17 mouse cellular contexts compared by ENCODE assay signal in genomic region chr15:85043761-85044160, GRCm38 (mm10). TPM values are rescaled to one million over a fixed set of nuclear protein-coding genes. Genes with fewer than 3 reads are reported as not detected.
DNase-seq lines count a peak whose midpoint lies in the region; ATAC-seq and TF ChIP-seq lines count a peak whose summit lies in the region.
"Had no signal": no experiment of that assay in that cellular context is flagged by ENCODE, and none has a peak within 500 bp of the region (broad histone marks: within the 10 kb centered on the region; RNA-seq: fewer than 3 reads in every experiment).

No protein-coding gene starts in this region.

- H3K4me1 ChIP-seq in forebrain, embryonic 14.5 days (ENCODE audit: control insufficient read depth, insufficient read depth, low read length) = peaks cover 19% of the 10 kb centered on the region
- peaks cover 30% of the 10 kb centered on the region for H3K4me1 ChIP-seq in forebrain, embryonic 10.5 days
- peaks cover 9% of the 10 kb centered on the region; the same call in 1 of the 2 replicates for H3K4me1 ChIP-seq in lung, embryonic 14.5 days (ENCODE audit: insufficient read depth)
- peaks cover 54% of the 10 kb centered on the region for H3K4me1 ChIP-seq in limb, embryonic 15.5 days
- H3K4me1 ChIP-seq in stomach, embryonic 15.5 days = peaks cover 10% of the 10 kb centered on the region; the same call in 1 of the 2 replicates

- H3K27me3 ChIP-seq in forebrain, embryonic 14.5 days (replicated peaks; ENCODE audit: control insufficient read depth, insufficient read depth, low read length) = no peaks in the 10 kb centered on the region
- peaks cover 69% of the 10 kb centered on the region for H3K27me3 ChIP-seq in forebrain, embryonic 10.5 days (ENCODE audit: poor library complexity, severe bottlenecking)
- no peaks in the 10 kb centered on the region for H3K27me3 ChIP-seq in lung, embryonic 14.5 days (ENCODE audit: insufficient read depth, low read length)
- H3K27me3 ChIP-seq in limb, embryonic 15.5 days = no peaks in the 10 kb centered on the region
- H3K27me3 ChIP-seq in stomach, embryonic 15.5 days (replicated peaks) = no peaks in the 10 kb centered on the region
- H3K27me3 ChIP-seq: forebrain, embryonic 15.5 days had no signal

- 0 out of 2 replicates have a peak overlapping the region, but pooled peaks have one; percentile 4 for H3K4me2 ChIP-seq in forebrain, embryonic 14.5 days (ENCODE audit: low read length)
- H3K4me2 ChIP-seq in lung, embryonic 14.5 days = 0 out of 2 replicates have a peak overlapping the region, but pooled peaks have one; percentile 27
- H3K4me2 ChIP-seq in limb, embryonic 15.5 days = no peak overlapping the region
- H3K4me2 ChIP-seq in stomach, embryonic 15.5 days = peak overlapping the region; percentile 21
- H3K4me2 ChIP-seq: forebrain, embryonic 15.5 days had no signal

- no peak overlapping the region for H3K9ac ChIP-seq in forebrain, embryonic 14.5 days (ENCODE audit: low read length)
- peak overlapping the region; percentile 20; the same call in 1 of the 2 replicates for H3K9ac ChIP-seq in lung, embryonic 14.5 days
- no peak overlapping the region for H3K9ac ChIP-seq in limb, embryonic 15.5 days
- no peak overlapping the region for H3K9ac ChIP-seq in stomach, embryonic 15.5 days

- no peaks in the 10 kb centered on the region for H3K9me3 ChIP-seq in forebrain, embryonic 14.5 days (replicated peaks; ENCODE audit: control insufficient read depth, low read length)
- no peaks in the 10 kb centered on the region for H3K9me3 ChIP-seq in forebrain, embryonic 10.5 days
- H3K9me3 ChIP-seq in lung, embryonic 14.5 days (ENCODE audit: low read depth, low read length) = no peaks in the 10 kb centered on the region
- no peaks in the 10 kb centered on the region for H3K9me3 ChIP-seq in limb, embryonic 15.5 days
- H3K9me3 ChIP-seq in stomach, embryonic 15.5 days = no peaks in the 10 kb centered on the region
- H3K9me3 ChIP-seq: forebrain, embryonic 15.5 days had no signal

- no peak overlapping the region for H3K4me3 ChIP-seq in forebrain, embryonic 14.5 days (ENCODE audit: low read depth, low read length)
- H3K4me3 ChIP-seq in forebrain, embryonic 10.5 days = no peak overlapping the region
- no peak overlapping the region for H3K4me3 ChIP-seq in lung, embryonic 14.5 days (ENCODE audit: low read depth, low read length)
- no peak overlapping the region for H3K4me3 ChIP-seq in limb, embryonic 15.5 days
- H3K4me3 ChIP-seq in stomach, embryonic 15.5 days (replicated peaks) = no peak overlapping the region
- H3K4me3 ChIP-seq: forebrain, embryonic 15.5 days had no signal

- no peak for ATAC-seq in forebrain, embryonic 14.5 days
- no peak for ATAC-seq in lung, embryonic 14.5 days (ENCODE audit: insufficient read depth)
- no peak for ATAC-seq in limb, embryonic 15.5 days (ENCODE audit: insufficient number of reproducible peaks, low FRiP score, low TSS enrichment, low read depth)
- no peak for ATAC-seq in stomach, embryonic 15.5 days (ENCODE audit: insufficient read depth, low FRiP score, low read depth)
- no peak for ATAC-seq in megakaryocyte-erythroid progenitor cell, adult 5-6 weeks (replicated peaks; ENCODE audit: low FRiP score, low TSS enrichment, poor library complexity, severe bottlenecking)
- ATAC-seq: forebrain, embryonic 15.5 days had no signal

- DNase-seq in forebrain, embryonic 14.5 days (ENCODE audit: low spot score) = no peak
- DNase-seq in forebrain, embryonic 10.5 days (ENCODE audit: extremely low spot score, low spot score) = no peak
- no peak for DNase-seq in lung, embryonic 14.5 days
- DNase-seq in lung, postnatal 14 days = no peak
- no peak for DNase-seq in natural killer cell, adult 2 months (ENCODE audit: low spot score in 2 of 2)
- DNase-seq: adrenal gland, postnatal 36 days; cerebellum, adult 11 months; kidney, adult 9 months; layer of hippocampus, adult 9-11 months; liver; right cerebral cortex, adult 18-20 months; thymus, postnatal 36 days had no signal

- no peak for TF ChIP-seq CTCF in lung, embryonic 14.5 days (IDR thresholded peaks at IDR 0.05; ENCODE audit: low read depth)

- peaks cover 17% of the 10 kb centered on the region for H3K36me3 ChIP-seq in forebrain, embryonic 14.5 days (ENCODE audit: control insufficient read depth, insufficient read depth, low read length)
- H3K36me3 ChIP-seq in forebrain, embryonic 10.5 days (replicated peaks) = peaks cover 40% of the 10 kb centered on the region
- peaks cover 34% of the 10 kb centered on the region for H3K36me3 ChIP-seq in lung, embryonic 14.5 days (ENCODE audit: insufficient read depth)
- H3K36me3 ChIP-seq in limb, embryonic 15.5 days = peaks cover 29% of the 10 kb centered on the region
- peaks cover 11% of the 10 kb centered on the region for H3K36me3 ChIP-seq in stomach, embryonic 15.5 days

- WGBS in forebrain, embryonic 14.5 days = 81% methylated on average over 5 of the region's 5 CpGs
- 83% methylated on average over 5 of the region's 5 CpGs for WGBS in forebrain, embryonic 10.5 days
- 57% methylated on average over 5 of the region's 5 CpGs for WGBS in lung, embryonic 14.5 days
- WGBS in limb, embryonic 15.5 days = 75% methylated on average over 5 of the region's 5 CpGs
- WGBS in stomach, embryonic 15.5 days = 67% methylated on average over 5 of the region's 5 CpGs

- no peak overlapping the region for H3K27ac ChIP-seq in forebrain, embryonic 14.5 days (ENCODE audit: low read depth, low read length)
- H3K27ac ChIP-seq in forebrain, embryonic 10.5 days = no peak overlapping the region
- H3K27ac ChIP-seq in lung, embryonic 14.5 days (ENCODE audit: low read depth) = no peak overlapping the region
- H3K27ac ChIP-seq in limb, embryonic 15.5 days = peak overlapping the region; percentile 87; the same call in 1 of the 2 replicates
- no peak overlapping the region for H3K27ac ChIP-seq in stomach, embryonic 15.5 days

RNA-seq across cellular contexts. Expression of gene Fam118a, which starts 15.0 kb away (rescaled TPM):
- 29.2 and 29.4 TPM in 2 replicates for polyA plus RNA-seq in forebrain, embryonic 14.5 days (2014; fragmentation: Nextera tagmentation; extraction: Ambion mirVana)
- polyA plus RNA-seq in forebrain, embryonic 10.5 days (2016; fragmentation: Nextera tagmentation; extraction: Ambion mirVana) = 31.0 and 31.1 TPM in 2 replicates
- 37.0 and 37.5 TPM in 2 replicates for polyA plus RNA-seq in lung, embryonic 14.5 days (2014; fragmentation: Nextera tagmentation; extraction: Ambion mirVana)
- polyA plus RNA-seq in limb, embryonic 15.5 days (2015; fragmentation: Nextera tagmentation; extraction: Ambion mirVana) = 20.4 and 21.1 TPM in 2 replicates
- 29.8 and 30.4 TPM in 2 replicates for polyA plus RNA-seq in stomach, embryonic 15.5 days (2015; fragmentation: Nextera tagmentation; extraction: Ambion mirVana)
- 9.3 and 9.6 TPM in 2 replicates for total RNA-seq in megakaryocyte-erythroid progenitor cell, adult 5-6 weeks (2014; fragmentation: Nextera tagmentation)
- total RNA-seq in megakaryocyte-erythroid progenitor cell, adult 5-6 weeks (2017) = 5.7 and 8.9 TPM in 2 replicates

RNA-seq across cellular contexts. Expression of gene Upk3a, which starts 26.8 kb away (rescaled TPM):
- 1.1 and 1.3 TPM in 2 replicates for polyA plus RNA-seq in forebrain, embryonic 14.5 days (2014; fragmentation: Nextera tagmentation; extraction: Ambion mirVana)
- polyA plus RNA-seq in forebrain, embryonic 10.5 days (2016; fragmentation: Nextera tagmentation; extraction: Ambion mirVana) = not detected in 2 replicates
- polyA plus RNA-seq in lung, embryonic 14.5 days (2014; fragmentation: Nextera tagmentation; extraction: Ambion mirVana) = 2.4 and 3.3 TPM in 2 replicates
- 0.14 TPM in 1 of 2 replicates, not detected in the other for polyA plus RNA-seq in limb, embryonic 15.5 days (2015; fragmentation: Nextera tagmentation; extraction: Ambion mirVana)
- polyA plus RNA-seq in stomach, embryonic 15.5 days (2015; fragmentation: Nextera tagmentation; extraction: Ambion mirVana) = 6.8 and 8.6 TPM in 2 replicates
- total RNA-seq in megakaryocyte-erythroid progenitor cell, adult 5-6 weeks (2014; fragmentation: Nextera tagmentation) = not detected in 2 replicates
- not detected in 2 replicates for total RNA-seq in megakaryocyte-erythroid progenitor cell, adult 5-6 weeks (2017)
- total RNA-seq: adrenal gland, postnatal 36 days; heart, adult 8-10 months had no signal

RNA-seq across cellular contexts. Expression of gene 5031439G07Rik, which starts 55.4 kb away (rescaled TPM):
- 14.1 and 16.1 TPM in 2 replicates for polyA plus RNA-seq in forebrain, embryonic 14.5 days (2014; fragmentation: Nextera tagmentation; extraction: Ambion mirVana)
- polyA plus RNA-seq in forebrain, embryonic 10.5 days (2016; fragmentation: Nextera tagmentation; extraction: Ambion mirVana) = 9.6 and 9.8 TPM in 2 replicates
- polyA plus RNA-seq in lung, embryonic 14.5 days (2014; fragmentation: Nextera tagmentation; extraction: Ambion mirVana) = 11.6 and 13.5 TPM in 2 replicates
- polyA plus RNA-seq in limb, embryonic 15.5 days (2015; fragmentation: Nextera tagmentation; extraction: Ambion mirVana) = 8.1 and 8.7 TPM in 2 replicates
- 13.7 and 16.2 TPM in 2 replicates for polyA plus RNA-seq in stomach, embryonic 15.5 days (2015; fragmentation: Nextera tagmentation; extraction: Ambion mirVana)
- total RNA-seq in megakaryocyte-erythroid progenitor cell, adult 5-6 weeks (2014; fragmentation: Nextera tagmentation) = 3.5 and 3.6 TPM in 2 replicates
- total RNA-seq in megakaryocyte-erythroid progenitor cell, adult 5-6 weeks (2017) = 2.2 and 4.0 TPM in 2 replicates
